Mouse (Mus musculus) left cerebral cortex, adult 11 months (tissue): ENCODE data around the gene Ykt6.
"Not testable (repeated sequence)": the region's sequence is repeated elsewhere in the genome, so short reads cannot be mapped to it uniquely, and the experiment has no call there.

ENCODE experiments used
- DNase-seq: peaks from one replicate; pipeline ENCODE4 v3.0.0; 2022; ENCODE audit warnings: low spot score

Gene Ykt6

DNA sequence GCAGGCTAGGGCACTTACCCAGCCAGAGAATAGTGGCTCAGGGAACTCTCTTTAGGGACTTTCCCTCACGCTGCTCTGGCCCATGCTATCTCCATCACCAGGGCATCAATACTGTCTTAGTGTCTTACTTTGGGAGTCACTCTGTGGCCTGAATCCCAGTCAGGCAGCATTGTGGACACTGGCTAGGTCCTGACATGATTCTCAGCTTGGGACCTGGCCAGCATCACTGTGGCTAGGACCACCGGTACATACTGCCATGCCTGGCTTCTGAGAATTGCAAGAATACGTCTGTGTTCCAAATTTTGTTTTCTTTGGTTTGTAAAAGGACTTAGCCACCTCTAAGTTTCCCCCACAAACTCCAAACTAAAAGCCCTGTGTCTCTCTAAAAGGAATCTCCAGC lies 39.4 kb downstream of the Ykt6 start:
- no peak for DNase-seq

DNA sequence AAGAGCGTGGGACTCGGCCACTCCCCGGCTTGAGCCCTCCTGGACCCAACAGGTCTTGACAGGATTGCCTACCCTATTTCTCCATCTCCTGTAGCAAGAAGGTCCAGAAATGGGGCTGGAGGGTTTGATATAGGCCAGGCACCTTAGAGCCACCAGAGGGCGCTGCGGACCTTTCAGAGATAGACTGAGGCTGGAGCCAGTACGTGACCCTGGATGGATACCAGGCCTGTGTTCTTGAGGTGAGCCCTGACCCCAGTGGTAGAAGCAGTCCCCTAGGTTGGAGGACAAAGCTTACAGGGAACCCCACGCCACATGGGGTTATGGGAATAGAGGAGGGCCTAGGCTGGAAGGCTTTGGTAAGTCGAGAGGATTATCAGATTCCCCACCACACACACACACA lies 40.5 kb downstream of the Ykt6 start:
- DNase-seq = peak; percentile 71

GRCm38 (mm10) chr11:5998472-5998871 lies 43.0 kb downstream of the Ykt6 start:
- no peak for DNase-seq

DNA sequence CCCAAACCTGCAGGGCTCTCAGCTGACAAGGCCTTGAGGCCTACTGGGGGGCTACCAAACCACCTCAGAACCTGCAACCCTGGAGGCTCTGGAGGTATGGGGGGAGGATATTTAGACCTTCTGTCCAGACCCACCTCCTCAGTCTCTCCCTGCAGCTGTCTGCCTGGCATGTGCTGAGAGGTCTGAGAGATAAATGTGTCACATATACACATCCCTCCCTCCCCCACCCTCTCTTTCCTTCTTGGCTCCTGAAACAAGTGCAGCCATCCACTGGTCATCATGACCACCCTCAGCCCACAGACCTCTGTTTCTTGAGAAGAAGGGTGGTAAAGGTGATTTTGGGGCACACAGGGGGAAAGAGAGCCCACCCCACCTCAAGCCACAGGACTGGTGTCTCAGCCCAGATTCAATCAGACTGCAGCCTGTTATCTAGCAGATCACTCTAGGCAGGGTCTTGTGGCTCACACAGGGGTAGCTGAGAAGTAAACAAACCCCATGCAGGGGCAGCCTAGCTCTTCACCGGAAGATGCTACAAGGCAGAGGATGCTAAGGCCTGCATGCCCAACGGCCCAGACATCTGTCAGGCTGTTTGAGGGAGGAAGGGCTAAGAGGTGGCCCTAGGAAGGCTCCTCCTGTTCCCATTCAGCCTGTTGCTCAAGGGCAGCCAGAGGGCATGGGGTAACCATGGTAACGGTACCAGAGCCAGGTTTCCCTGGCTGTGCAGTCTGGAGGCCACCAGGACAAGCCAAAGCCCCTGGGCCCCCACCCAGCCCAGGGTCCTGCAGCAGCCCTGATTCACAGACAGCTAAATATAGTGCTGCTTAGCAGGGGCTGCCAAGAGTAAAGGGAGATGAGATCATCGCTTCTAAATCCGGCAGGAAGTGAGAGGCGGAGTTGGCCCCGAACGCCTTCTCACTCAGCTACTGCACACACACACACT lies 44.6 kb downstream of the Ykt6 start:
- DNase-seq = peak; percentile 86

DNA sequence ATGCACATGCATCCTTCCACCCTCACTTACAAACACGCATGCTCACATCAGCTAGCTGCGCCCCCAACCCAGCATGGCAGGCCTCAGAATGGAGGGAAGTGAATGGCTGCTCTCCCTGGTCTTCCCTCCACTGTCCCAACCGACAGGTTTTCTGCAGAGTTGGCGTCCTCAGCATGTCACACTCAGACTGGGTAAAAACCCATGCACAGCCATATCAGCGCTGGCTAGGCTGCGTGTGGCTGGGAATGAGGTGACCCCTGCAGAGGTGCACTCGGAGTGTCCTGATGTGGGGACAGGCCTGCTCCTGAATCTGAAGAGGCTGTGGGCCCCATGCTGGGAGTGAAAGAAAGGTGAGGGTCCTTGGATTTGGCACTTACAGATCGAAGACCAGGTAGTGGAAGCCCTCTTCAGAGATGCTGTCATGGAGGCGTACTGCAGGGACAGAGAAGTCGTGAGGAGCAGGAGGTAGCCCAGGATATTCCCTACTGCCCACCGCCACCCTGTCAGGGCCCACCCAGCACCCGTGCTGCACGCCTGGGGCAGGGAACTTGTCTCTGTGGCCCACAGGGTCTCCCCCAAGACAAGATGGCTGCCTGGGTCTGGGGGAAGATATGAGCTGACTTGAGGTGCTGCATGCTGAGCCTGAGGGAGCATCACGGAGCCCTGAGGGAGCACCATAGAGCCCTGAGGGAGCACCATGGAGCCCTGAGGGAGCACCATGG lies 45.6 kb downstream of the Ykt6 start:
- no peak for DNase-seq

GRCm38 (mm10) chr11:6001981-6002649 lies 46.6 kb downstream of the Ykt6 start:
- DNase-seq = no peak

DNA sequence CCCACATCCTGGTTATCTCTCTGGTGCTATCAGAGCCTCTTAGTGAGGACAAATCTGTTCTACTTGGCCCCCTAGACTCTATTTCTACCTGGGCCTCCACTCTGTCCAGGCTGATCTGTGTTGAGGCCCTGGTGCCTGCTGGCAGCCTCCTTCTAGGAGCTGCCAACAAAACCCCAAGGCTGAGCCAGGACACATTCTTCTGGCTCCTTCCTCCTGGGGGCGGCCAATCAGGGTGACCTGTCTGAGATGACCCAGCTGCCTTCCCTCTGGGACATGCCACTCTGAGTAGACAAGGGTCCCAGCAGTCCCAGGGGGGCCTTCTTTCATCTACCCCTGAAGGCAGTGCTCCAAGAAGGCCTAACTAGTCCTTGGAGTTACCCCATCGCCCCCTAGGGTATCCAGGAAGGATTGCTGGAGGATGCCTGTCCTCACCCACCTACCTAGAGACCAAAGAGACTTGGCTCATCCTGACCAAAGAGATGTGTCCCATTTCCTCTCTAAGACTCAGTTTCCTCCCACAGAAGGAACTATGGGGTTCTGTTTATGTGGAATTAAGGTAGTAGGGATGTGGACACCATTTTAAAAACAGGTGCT lies 47.6 kb downstream of the Ykt6 start:
- no peak for DNase-seq

GRCm38 (mm10) chr11:6005374-6006043 lies 50.0 kb downstream of the Ykt6 start:
- not testable (repeated sequence) for DNase-seq

DNA sequence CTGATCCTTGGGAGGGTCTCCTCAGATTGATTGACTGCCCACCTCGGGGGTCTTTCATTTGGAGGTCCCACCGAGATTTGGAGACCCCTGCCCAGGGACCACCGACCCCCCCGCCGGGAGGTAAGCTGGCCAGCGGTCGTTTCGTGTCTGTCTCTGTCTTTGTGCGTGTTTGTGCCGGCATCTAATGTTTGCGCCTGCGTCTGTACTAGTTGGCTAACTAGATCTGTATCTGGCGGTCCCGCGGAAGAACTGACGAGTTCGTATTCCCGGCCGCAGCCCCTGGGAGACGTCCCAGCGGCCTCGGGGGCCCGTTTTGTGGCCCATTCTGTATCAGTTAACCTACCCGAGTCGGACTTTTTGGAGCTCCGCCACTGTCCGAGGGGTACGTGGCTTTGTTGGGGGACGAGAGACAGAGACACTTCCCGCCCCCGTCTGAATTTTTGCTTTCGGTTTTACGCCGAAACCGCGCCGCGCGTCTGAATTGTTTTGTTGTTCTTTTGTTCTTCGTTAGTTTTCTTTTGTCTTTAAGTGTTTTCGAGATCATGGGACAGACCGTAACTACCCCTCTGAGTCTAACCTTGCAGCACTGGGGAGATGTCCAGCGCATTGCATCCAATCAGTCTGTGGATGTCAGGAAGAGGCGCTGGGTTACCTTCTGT lies 51.0 kb downstream of the Ykt6 start:
- not testable (repeated sequence) for DNase-seq

DNA sequence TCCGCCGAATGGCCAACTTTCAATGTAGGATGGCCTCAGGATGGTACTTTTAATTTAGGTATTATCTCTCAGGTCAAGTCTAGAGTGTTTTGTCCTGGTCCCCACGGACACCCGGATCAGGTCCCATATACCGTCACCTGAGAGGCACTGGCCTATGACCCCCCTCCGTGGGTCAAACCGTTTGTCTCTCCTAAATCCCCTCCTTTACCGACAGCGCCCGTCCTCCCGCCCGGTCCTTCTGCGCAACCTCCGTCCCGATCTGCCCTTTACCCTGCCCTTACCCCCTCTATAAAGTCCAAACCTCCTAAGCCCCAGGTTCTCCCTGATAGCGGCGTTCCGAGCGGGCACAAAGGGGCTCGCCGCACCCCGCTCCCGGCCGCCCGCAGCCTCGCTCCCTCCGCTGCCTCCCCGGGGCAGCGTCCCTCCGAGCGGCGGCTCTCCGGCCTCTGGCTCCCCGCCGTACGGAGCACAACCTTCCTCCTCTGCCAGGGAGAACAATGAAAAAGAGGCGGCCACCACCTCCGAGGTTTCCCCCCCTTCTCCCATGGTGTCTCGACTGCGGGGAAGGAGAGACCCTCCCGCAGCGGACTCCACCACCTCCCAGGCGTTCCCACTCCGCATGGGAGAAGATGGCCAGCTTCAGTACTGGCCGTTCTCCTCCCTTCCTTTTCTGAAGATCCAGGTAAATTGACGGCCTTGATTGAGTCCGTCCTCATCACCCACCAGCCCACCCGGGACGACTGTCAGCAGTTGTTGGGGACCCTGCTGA lies 51.7 kb downstream of the Ykt6 start:
- not testable (repeated sequence) for DNase-seq

DNA sequence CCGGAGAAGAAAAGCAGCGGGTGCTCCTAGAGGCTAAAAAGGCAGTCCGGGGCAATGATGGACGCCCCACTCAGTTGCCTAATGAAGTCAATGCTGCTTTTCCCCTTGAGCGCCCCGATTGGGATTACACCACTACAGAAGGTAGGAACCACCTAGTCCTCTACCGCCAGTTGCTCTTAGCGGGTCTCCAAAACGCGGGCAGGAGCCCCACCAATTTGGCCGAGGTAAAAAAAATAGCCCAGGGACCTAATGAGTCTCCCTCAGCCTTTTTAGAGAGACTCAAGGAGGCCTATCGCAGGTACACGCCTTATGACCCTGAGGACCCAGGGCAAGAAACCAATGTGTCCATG lies 52.3 kb downstream of the Ykt6 start:
- DNase-seq = not testable (repeated sequence)

DNA sequence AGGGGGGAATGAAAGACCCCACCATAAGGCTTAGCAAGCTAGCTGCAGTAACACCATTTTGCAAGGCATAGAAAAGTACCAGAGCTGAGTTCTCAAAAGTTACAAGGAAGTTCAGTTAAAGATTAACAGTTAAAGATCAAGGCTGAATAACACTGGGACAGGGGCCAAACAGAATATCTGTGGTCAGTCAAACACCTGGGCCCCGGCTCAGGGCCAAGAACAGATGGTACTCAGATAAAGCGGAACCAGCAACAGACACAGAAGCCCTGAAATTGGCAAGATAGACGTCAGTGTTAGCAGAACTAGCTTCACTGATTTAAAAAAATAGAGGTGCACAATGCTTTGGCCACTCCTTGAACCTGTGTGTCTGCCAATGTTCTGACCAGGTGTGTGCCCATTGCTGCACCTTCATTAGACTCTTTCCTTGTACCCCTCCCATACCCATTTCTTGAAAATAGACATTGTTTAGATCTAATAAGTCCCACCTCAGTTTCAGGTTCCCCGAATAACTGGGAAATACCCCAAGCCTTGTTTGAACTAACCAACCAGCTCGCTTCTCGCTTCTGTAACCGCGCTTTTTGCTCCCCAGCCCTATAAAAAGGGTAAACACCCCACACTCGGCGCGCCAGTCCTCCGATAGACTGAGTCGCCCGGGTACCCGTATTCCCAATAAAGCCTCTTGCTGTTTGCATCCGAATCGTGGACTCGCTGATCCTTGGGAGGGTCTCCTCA lies 55.4 kb downstream of the Ykt6 start:
- DNase-seq = not testable (repeated sequence)

DNA sequence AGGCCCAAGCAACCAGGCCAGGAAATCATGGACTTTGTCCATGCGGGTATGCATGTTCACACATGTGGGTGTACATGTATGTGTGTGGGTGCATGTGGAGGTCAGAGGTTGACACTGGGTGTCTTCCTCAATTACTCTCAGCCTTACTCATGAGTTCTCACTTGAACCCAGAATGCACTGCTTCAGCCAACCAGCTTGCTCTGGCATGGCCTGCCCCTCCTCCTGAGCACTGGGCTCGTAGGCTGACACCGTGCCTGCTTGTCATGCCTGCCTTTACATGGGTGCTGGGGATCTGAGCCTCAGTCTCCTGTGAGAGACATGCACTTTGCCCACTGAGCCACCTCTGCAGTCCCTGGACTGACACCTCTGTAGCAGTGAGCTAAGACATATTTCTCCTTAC lies 56.4 kb downstream of the Ykt6 start:
- DNase-seq = no peak

DNA sequence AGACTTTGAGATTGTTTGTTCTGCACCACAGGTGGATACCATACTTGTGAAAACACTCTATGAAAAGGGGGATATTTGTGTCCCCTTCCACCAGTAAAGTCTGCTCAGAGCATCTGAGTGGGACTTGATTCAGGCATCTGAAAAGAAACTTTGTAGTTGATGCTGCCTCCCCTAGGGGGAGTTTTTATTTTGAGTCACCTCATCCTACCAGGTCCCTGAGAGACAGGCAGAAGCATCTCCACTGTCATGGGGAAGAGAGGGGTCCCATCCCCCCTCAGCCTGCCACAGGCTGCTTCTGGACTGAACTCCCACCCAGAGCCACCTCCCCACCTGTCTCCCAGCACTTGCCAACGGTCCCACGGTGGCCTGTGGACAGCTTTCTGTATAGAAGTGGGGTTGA lies 57.9 kb downstream of the Ykt6 start:
- no peak for DNase-seq

DNA sequence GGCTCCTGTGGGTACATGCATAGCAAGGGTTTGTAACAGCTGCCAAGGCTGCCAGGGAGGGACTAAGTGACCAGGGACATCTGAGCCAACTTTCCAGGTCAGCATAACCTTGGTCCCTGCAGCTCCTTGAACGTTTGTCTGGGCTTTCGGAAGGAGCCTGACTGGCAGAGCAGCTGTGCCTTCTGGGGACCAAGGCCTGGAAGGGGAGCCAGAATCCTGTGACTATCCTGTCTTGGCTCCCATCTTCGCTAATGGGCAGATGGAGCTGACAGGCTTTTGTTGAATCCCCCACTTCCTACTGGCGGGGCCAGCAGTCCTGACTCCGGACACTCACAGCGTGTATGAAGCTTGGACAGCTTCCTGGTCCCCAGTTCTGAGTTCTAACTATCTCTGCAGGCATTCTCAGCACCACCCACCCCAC lies 59.5 kb downstream of the Ykt6 start:
- no peak for DNase-seq

DNA sequence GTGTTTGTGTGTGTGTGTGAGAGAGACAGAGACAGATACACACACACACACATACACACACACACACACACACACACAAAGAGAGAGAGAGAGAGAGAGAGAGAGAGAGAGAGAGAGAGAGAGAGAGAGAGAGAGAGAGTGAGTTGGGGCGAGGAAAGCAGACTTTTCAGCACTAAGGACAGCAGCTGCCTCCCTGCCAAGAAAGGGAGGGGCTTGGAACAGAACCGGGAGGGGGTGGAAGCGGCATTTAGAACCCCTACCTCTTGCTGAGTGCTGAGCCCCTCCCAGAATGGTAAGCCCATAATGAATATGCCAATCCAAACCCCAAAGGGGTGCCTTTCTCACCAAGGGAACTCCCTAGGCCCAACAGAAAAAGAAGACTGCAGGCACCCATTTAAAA lies 60.9 kb downstream of the Ykt6 start:
- DNase-seq = no peak

- DNase-seq = no peak
Observed at GRCm38 (mm10) chr11:6016797-6017395, 61.4 kb downstream of the Ykt6 start.
